Mouse (Mus musculus): ENCODE measurements at regions not wholly inside any gene's neighbourhood (a gene's known extent, or its start where the extent isn't known, plus 50 kb on each side); places are given as distances from the start of the nearest gene placed in this dataset.

DNA sequence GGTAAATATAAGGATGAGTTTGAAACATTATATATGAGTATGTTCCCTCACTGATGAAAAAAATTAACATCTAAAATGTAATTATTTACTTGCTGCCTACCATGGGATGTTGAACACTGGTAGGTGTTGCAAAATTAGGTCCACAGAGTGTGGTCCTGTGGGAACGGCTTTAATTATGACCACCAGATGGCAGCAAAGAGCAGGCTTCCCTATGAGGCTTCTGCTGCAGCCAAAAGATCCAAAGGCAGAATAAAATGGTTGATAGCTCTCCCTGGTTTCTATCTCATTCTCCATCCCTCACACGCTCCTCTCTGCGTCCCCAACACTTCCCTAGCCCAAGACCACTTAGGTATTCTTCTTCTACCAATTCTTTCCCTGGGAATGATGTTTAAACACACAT lies 54.6 kb upstream of the Cit start:
- peak; percentile 64 for DNase-seq
- intact Hi-C loops (cut with DNase I) = no loop called here

All from left cerebral cortex, postnatal 4 days (tissue).